Mouse (Mus musculus): ENCODE data around the gene Ttc27. TPM values are rescaled to one million over a fixed set of nuclear protein-coding genes. Genes with fewer than 3 reads are reported as not detected.

Ttc27 gene
- total and polyA plus RNA-seq, 3 experiments, result 55.2 to 59.9 TPM; not detected in 1

DNA sequence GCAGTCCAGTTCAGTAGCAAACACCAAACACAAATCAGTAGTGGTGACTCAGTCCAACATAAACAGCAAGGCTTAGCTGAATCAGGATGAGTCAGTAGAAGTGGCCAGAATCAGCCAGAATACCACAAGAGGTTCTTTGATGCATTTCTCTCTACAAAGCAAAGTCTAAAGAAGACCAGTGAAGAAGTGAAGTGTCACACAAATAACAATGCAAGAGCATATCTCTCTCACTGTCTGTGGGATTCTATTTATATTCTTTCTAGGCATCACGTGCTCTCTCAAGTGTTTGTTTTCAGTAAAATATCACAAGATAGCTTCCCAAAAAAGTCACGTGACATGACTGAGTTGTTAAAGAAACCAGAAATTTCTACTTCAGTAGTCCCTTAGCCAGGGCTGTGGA lies 102.2 kb downstream of the Ttc27 start:
- H3K4me1 ChIP-seq (ENCODE audit: control insufficient read depth in 1 of 2, insufficient read depth in 2 of 2, low read length in 2 of 2), result no peaks in the 10 kb centered on the region
- H3K79me2 ChIP-seq (ENCODE audit: control insufficient read depth, insufficient read depth, low read length, poor library complexity), result no peaks in the 10 kb centered on the region; the same call in 1 of the 2 replicates
- no peaks in the 10 kb centered on the region for H3K9me3 ChIP-seq (replicated peaks; ENCODE audit: insufficient read depth, low read length)
- no peak overlapping the region for H3K27ac ChIP-seq (ENCODE audit: control insufficient read depth, low read depth, low read length)
- H3K9ac ChIP-seq (ENCODE audit: control insufficient read depth, low read depth, low read length, poor library complexity, severe bottlenecking), result no peak overlapping the region
- H3K4me3 ChIP-seq (ENCODE audit: control insufficient read depth in 1 of 2, insufficient read depth in 1 of 2, low read depth in 2 of 2, low read length in 2 of 2), result no peak overlapping the region
- no peak for DNase-seq (ENCODE audit: low read depth, low spot score)
- no peaks in the 10 kb centered on the region for H3K36me3 ChIP-seq (ENCODE audit: control insufficient read depth in 1 of 2, insufficient read depth in 2 of 2, low read length in 2 of 2)
- no peaks in the 10 kb centered on the region for H3K27me3 ChIP-seq (ENCODE audit: control insufficient read depth in 1 of 2, insufficient read depth in 2 of 2, low read length in 2 of 2)
- 0 out of 4 replicates have a peak, but pooled peaks of 1 of the 2 experiments have one; percentile 23 for TF ChIP-seq USF2 (IDR thresholded peaks at IDR 0.05; ENCODE audit: borderline replicate concordance in 1 of 2, insufficient read depth in 1 of 2, low read depth in 1 of 2, low read length in 2 of 2)
- no peak for TF ChIP-seq ZKSCAN1 (IDR thresholded peaks at IDR 0.05; ENCODE audit: low read depth, low read length)
- no peak for TF ChIP-seq HCFC1 (IDR thresholded peaks at IDR 0.05; ENCODE audit: low read depth, low read length)
- no peak for TF ChIP-seq ELF1 (IDR thresholded peaks at IDR 0.05; ENCODE audit: low read depth, low read length)
- TF ChIP-seq NRF1 (IDR thresholded peaks at IDR 0.05; ENCODE audit: insufficient read depth, low read depth, low read length, poor library complexity, severe bottlenecking), result no peak
- TF ChIP-seq USF1 (IDR thresholded peaks at IDR 0.05; ENCODE audit: low read depth, low read length), result peak; percentile 74

GRCm38 (mm10) chr17:74830851-74831250 lies 113.3 kb downstream of the Ttc27 start:
- Histone ChIP-seq H3K4me3 (ENCODE audit: control insufficient read depth in 1 of 2, insufficient read depth in 1 of 2, low read depth in 2 of 2, low read length in 2 of 2) (no peak overlapping the region), H3K27me3 (ENCODE audit: control insufficient read depth in 1 of 2, insufficient read depth in 2 of 2, low read length in 2 of 2) (no peaks in the 10 kb centered on the region), H3K4me1 (ENCODE audit: control insufficient read depth in 1 of 2, insufficient read depth in 2 of 2, low read length in 2 of 2) (no peaks in the 10 kb centered on the region), H3K9me3 (replicated peaks; ENCODE audit: insufficient read depth, low read length) (no peaks in the 10 kb centered on the region), H3K79me2 (ENCODE audit: control insufficient read depth, insufficient read depth, low read length, poor library complexity) (no peaks in the 10 kb centered on the region), H3K36me3 (ENCODE audit: control insufficient read depth in 1 of 2, insufficient read depth in 2 of 2, low read length in 2 of 2) (0 out of 4 replicates have a peak, but pooled peaks cover 0 to 1% of the 10 kb centered on the region in 2 experiments), H3K27ac (ENCODE audit: control insufficient read depth, low read depth, low read length) (no peak overlapping the region), H3K9ac (ENCODE audit: control insufficient read depth, low read depth, low read length, poor library complexity, severe bottlenecking) (no peak overlapping the region)
- no peak for DNase-seq (ENCODE audit: low read depth, low spot score)
- no peak for TF ChIP-seq MAFK (IDR thresholded peaks at IDR 0.05; ENCODE audit: borderline replicate concordance, low read depth, low read length)
- no peak for TF ChIP-seq MXI1 (IDR thresholded peaks at IDR 0.05; ENCODE audit: low read depth, low read length)
- TF ChIP-seq POLR2AphosphoS5 (IDR thresholded peaks at IDR 0.05; ENCODE audit: borderline replicate concordance, low read depth, low read length), result no peak
- no peak for TF ChIP-seq USF1 (IDR thresholded peaks at IDR 0.05; ENCODE audit: low read depth, low read length)
- TF ChIP-seq BHLHE40 (IDR thresholded peaks at IDR 0.05; ENCODE audit: borderline replicate concordance, low read depth, low read length), result no peak
- no peak for TF ChIP-seq ZKSCAN1 (IDR thresholded peaks at IDR 0.05; ENCODE audit: low read depth, low read length)
- TF ChIP-seq JUND (IDR thresholded peaks at IDR 0.05; ENCODE audit: low read depth, low read length), result no peak
- no peak for TF ChIP-seq GABPA (IDR thresholded peaks at IDR 0.05; ENCODE audit: low read depth, low read length)
- no peak for TF ChIP-seq ELF1 (IDR thresholded peaks at IDR 0.05; ENCODE audit: low read depth, low read length)
- TF ChIP-seq MAX (IDR thresholded peaks at IDR 0.05; ENCODE audit: low read length), result no peak
- TF ChIP-seq POLR2AphosphoS2 (IDR thresholded peaks at IDR 0.05; ENCODE audit: low read length), result no peak
